Mouse (Mus musculus) hindbrain, embryonic 14.5 days (tissue): ENCODE measurements around the gene Ap5b1. TPM values are rescaled to one million over a fixed set of nuclear protein-coding genes. Genes with fewer than 3 reads are reported as not detected.

Experiments
- ATAC-seq: fragments of 200-750 bp; cut with Nextera tagmentation; 2 replicates; pipeline ENCODE4 v1.8.0; 2017; ENCODE audit warnings: moderate number of reproducible peaks, mild to moderate bottlenecking, moderate TSS enrichment, moderate library complexity; ENCODE audit not compliant: low FRiP score
- DNase-seq: peaks from one replicate; pipeline ENCODE4 v3.0.0-alpha.2; 2015; ENCODE audit warnings: low spot score
- H3K27ac ChIP-seq: fragments of 300-500 bp; sonication (generic); 2 replicates; pipeline ENCODE4 v1.5.1; 2014; ENCODE audit warnings: mild to moderate bottlenecking, moderate library complexity
- H3K27me3 ChIP-seq: fragments of 300-500 bp; sonication (generic); 2 replicates; pipeline ENCODE4 v1.6.1; 2014; ENCODE audit warnings: mild to moderate bottlenecking, low read length, mixed read lengths; ENCODE audit not compliant: control insufficient read depth, insufficient read depth
- H3K36me3 ChIP-seq: fragments of 300-500 bp; sonication (generic); replicated peaks from 2 replicates; pipeline ENCODE4 v1.6.1; 2014; ENCODE audit not compliant: control insufficient read depth, insufficient read depth
- H3K4me1 ChIP-seq: fragments of 300-500 bp; sonication (generic); replicated peaks from 2 replicates; pipeline ENCODE4 v1.6.1; 2014; ENCODE audit warnings: antibody characterized with exemption, low read length, mixed read lengths; ENCODE audit not compliant: control insufficient read depth, insufficient read depth
- H3K4me2 ChIP-seq: fragments of 300-500 bp; sonication (generic); replicated peaks from 2 replicates; pipeline ENCODE4 v1.6.1; 2014; ENCODE audit warnings: mild to moderate bottlenecking, moderate library complexity
- H3K4me3 ChIP-seq: fragments of 300-500 bp; sonication (generic); replicated peaks from 2 replicates; pipeline ENCODE4 v1.5.1; 2014; ENCODE audit warnings: mild to moderate bottlenecking, low read length
- H3K9ac ChIP-seq: fragments of 300-500 bp; sonication (generic); 2 replicates; pipeline ENCODE4 v1.6.1; 2014
- H3K9me3 ChIP-seq: fragments of 300-500 bp; sonication (generic); 2 replicates; pipeline ENCODE4 v1.6.1; 2016; ENCODE audit warnings: low read length; ENCODE audit not compliant: control insufficient read depth
- WGBS: fragments of 180-500 bp; shearing (Covaris S2); extraction: QIAGEN DNeasy Blood & Tissue Kit; methylation state at CpG from one replicate; pipeline ENCODE4 v1.1.7; 2014; 5-methylcytosine and 5-hydroxymethylcytosine counted together
- polyA plus RNA-seq: library from polyadenylated mRNA; unstranded; fragments of >200 nt; fragmentation: Nextera tagmentation; extraction: Ambion mirVana; gene quantifications from 2 replicates; pipeline ENCODE4 v1.2.1, GENCODE M21; 2014

Gene Ap5b1
- polyA plus RNA-seq, 1 experiment from 2014 or later, result 4.0 TPM

DNA sequence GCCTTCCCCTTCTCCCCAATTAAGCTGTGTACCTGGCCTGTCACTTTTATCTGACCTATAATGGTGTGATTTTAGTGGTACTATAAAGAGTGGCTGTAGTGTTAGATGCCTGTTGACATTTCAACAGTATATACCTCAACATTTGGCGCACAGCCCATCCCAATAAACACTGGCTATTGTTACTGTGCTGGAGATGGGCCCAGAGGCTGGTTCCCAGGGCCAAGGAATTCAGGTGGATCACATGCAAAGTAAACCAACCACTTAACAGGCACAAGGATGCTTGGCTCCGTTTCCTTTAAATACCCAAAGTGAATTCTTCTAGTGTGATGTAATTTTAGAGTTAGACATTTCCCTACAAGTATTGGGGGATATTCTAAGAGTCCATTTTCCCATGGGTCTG lies 47.1 kb downstream of the Ap5b1 start:
- H3K4me3 ChIP-seq, result no peak overlapping the region
- H3K27me3 ChIP-seq, result 0 out of 2 replicates have a peak, but pooled peaks cover 4% of the 10 kb centered on the region
- H3K27ac ChIP-seq, result no peak overlapping the region
- peaks cover 10% of the 10 kb centered on the region for H3K4me1 ChIP-seq
- DNase-seq (no peak), ATAC-seq (no peak)
- H3K4me2 ChIP-seq, result no peak overlapping the region
- 77% methylated on average over 2 of the region's 2 CpGs for WGBS
- no peak overlapping the region for H3K9ac ChIP-seq
- no peaks in the 10 kb centered on the region for H3K9me3 ChIP-seq
- no peaks in the 10 kb centered on the region for H3K36me3 ChIP-seq

DNA sequence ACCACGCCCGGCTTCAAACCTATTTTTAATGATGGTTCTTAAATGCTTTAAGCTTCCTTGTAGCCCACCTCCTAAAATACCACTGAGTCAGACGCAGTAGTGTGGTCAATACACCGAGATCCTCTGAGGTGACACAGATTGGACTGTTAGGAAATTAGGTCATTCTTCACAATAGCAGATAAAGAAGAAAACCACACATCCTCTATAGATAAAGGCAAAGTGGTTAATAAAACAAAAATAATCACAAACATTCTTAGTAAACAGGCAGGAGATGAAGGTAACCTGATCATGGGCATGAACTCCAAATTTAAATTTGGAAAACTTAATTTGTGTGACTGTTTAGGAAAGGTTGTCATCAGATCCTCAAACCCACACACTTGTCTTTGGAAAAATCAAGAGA lies 52.2 kb downstream of the Ap5b1 start:
- DNase-seq (no peak), ATAC-seq (no peak)
- H3K4me2 ChIP-seq, result no peak overlapping the region
- WGBS, result 89% methylated on average over 4 of the region's 4 CpGs
- H3K4me3 ChIP-seq, result no peak overlapping the region
- H3K4me1 ChIP-seq, result no peaks in the 10 kb centered on the region
- no peaks in the 10 kb centered on the region for H3K36me3 ChIP-seq
- no peaks in the 10 kb centered on the region for H3K9me3 ChIP-seq
- H3K27ac ChIP-seq, result no peak overlapping the region
- 0 out of 2 replicates have a peak, but pooled peaks cover 4% of the 10 kb centered on the region for H3K27me3 ChIP-seq
- H3K9ac ChIP-seq, result no peak overlapping the region

Other genes with a start within 250 kb of the Ap5b1 start
- not detected in 2 replicates for gene Catsper1, start 232.3 kb upstream of the Ap5b1 start, polyA plus RNA-seq
- gene Cst6, start 218.5 kb upstream of the Ap5b1 start, polyA plus RNA-seq, result 11.2 and 12.2 TPM in 2 replicates
- 35.0 and 37.2 TPM in 2 replicates for gene Eif1ad, start 201.3 kb upstream of the Ap5b1 start, polyA plus RNA-seq
- 308 and 323 TPM in 2 replicates for gene Banf1, start 200.9 kb upstream of the Ap5b1 start, polyA plus RNA-seq
- gene Sart1, start 179.3 kb upstream of the Ap5b1 start, polyA plus RNA-seq, result 53.3 and 57.3 TPM in 2 replicates
- gene Tsga10ip, start 165.5 kb upstream of the Ap5b1 start, polyA plus RNA-seq, result not detected in 2 replicates
- 237 and 253 TPM in 2 replicates for gene Drap1, start 143.0 kb upstream of the Ap5b1 start, polyA plus RNA-seq
- gene AI837181, start 142.9 kb upstream of the Ap5b1 start, polyA plus RNA-seq, result 61.3 and 66.0 TPM in 2 replicates
- not detected in 2 replicates for gene Fosl1, start 120.5 kb upstream of the Ap5b1 start, polyA plus RNA-seq
- gene Ccdc85b, start 110.1 kb upstream of the Ap5b1 start, polyA plus RNA-seq, result 10.4 and 10.9 TPM in 2 replicates
- gene Fibp, start 107.4 kb upstream of the Ap5b1 start, polyA plus RNA-seq, result 145 and 151 TPM in 2 replicates
- gene Ctsw, start 99.5 kb upstream of the Ap5b1 start, polyA plus RNA-seq, result 4.2 and 5.4 TPM in 2 replicates
- 37.8 and 41.1 TPM in 2 replicates for gene Efemp2, start 94.1 kb upstream of the Ap5b1 start, polyA plus RNA-seq
- gene Mus81, start 79.6 kb upstream of the Ap5b1 start, polyA plus RNA-seq, result 40.0 and 41.7 TPM in 2 replicates
- gene Cfl1, start 77.6 kb upstream of the Ap5b1 start, polyA plus RNA-seq, result 3,620 and 3,763 TPM in 2 replicates
- 0.21 and 0.58 TPM in 2 replicates for gene 1700020D05Rik, start 64.2 kb upstream of the Ap5b1 start, polyA plus RNA-seq
- 87.1 and 96.5 TPM in 2 replicates for gene Snx32, start 57.5 kb upstream of the Ap5b1 start, polyA plus RNA-seq
- gene Ovol1, start 7.4 kb upstream of the Ap5b1 start, polyA plus RNA-seq, result 0.07 and 0.15 TPM in 2 replicates
- gene Rnaseh2c, start 33.8 kb downstream of the Ap5b1 start, polyA plus RNA-seq, result 55.1 and 55.3 TPM in 2 replicates
- 38.4 and 41.0 TPM in 2 replicates for gene Kat5, start 42.2 kb downstream of the Ap5b1 start, polyA plus RNA-seq
- gene Rela, start 69.5 kb downstream of the Ap5b1 start, polyA plus RNA-seq, result 30.2 and 31.0 TPM in 2 replicates
- 12.7 and 16.2 TPM in 2 replicates for gene Sipa1, start 95.7 kb downstream of the Ap5b1 start, polyA plus RNA-seq
- gene Map3k11, start 120.7 kb downstream of the Ap5b1 start, polyA plus RNA-seq, result 11.4 and 11.5 TPM in 2 replicates
- 28.3 and 32.1 TPM in 2 replicates for gene Pcnx3, start 120.9 kb downstream of the Ap5b1 start, polyA plus RNA-seq
- 0.36 TPM in 1 of 2 replicates, not detected in the other for gene Kcnk7, start 136.3 kb downstream of the Ap5b1 start, polyA plus RNA-seq
- gene Ehbp1l1, start 158.3 kb downstream of the Ap5b1 start, polyA plus RNA-seq, result 9.2 and 12.5 TPM in 2 replicates
- 140 and 144 TPM in 2 replicates for gene Fam89b, start 161.6 kb downstream of the Ap5b1 start, polyA plus RNA-seq
- gene Ltbp3, start 172.9 kb downstream of the Ap5b1 start, polyA plus RNA-seq, result 13.8 and 15.8 TPM in 2 replicates
- 73.5 and 76.7 TPM in 2 replicates for gene Scyl1, start 203.4 kb downstream of the Ap5b1 start, polyA plus RNA-seq